Mouse (Mus musculus): Measurements from ENCODE around the gene Tnrc6c.

Tnrc6c gene

GRCm38 (mm10) chr11:117653491-117654351, at the start of gene Tnrc6c:
Tnrc6c (plus strand) TSS chr11:117654289.
- DNase-seq (ENCODE audit: low read depth in 1 of 2, low spot score in 2 of 2), result no peak

- no peak for DNase-seq (ENCODE audit: low read depth in 1 of 2, low spot score in 2 of 2)
These were observed 48.0 kb upstream of the Tnrc6c start for GRCm38 (mm10) chr11:117606137-117606536.

GRCm38 (mm10) chr11:117606605-117607203, 47.4 kb upstream of the Tnrc6c start:
- no peak for DNase-seq (ENCODE audit: low read depth in 1 of 2, low spot score in 2 of 2)

- no peak for DNase-seq (ENCODE audit: low read depth in 1 of 2, low spot score in 2 of 2)
These were observed 45.8 kb upstream of the Tnrc6c start for GRCm38 (mm10) chr11:117608141-117608789.

GRCm38 (mm10) chr11:117608976-117609375, 45.1 kb upstream of the Tnrc6c start:
- no peak for DNase-seq (ENCODE audit: low read depth in 1 of 2, low spot score in 2 of 2)

GRCm38 (mm10) chr11:117610589-117610988, 43.5 kb upstream of the Tnrc6c start:
- DNase-seq (ENCODE audit: low read depth in 1 of 2, low spot score in 2 of 2), result no peak

GRCm38 (mm10) chr11:117611068-117611467, 43.0 kb upstream of the Tnrc6c start:
- DNase-seq (ENCODE audit: low read depth in 1 of 2, low spot score in 2 of 2), result peak; percentile 20 to 28

GRCm38 (mm10) chr11:117611860-117612259, 42.2 kb upstream of the Tnrc6c start:
- DNase-seq (ENCODE audit: low read depth in 1 of 2, low spot score in 2 of 2), result no peak

- no peak for DNase-seq (ENCODE audit: low read depth in 1 of 2, low spot score in 2 of 2)
These were observed 41.2 kb upstream of the Tnrc6c start for GRCm38 (mm10) chr11:117612885-117613284.

- no peak for DNase-seq (ENCODE audit: low read depth in 1 of 2, low spot score in 2 of 2)
These were observed 36.7 kb upstream of the Tnrc6c start for GRCm38 (mm10) chr11:117617368-117617908.

- no peak for DNase-seq (ENCODE audit: low read depth in 1 of 2, low spot score in 2 of 2)
These were observed 35.9 kb upstream of the Tnrc6c start for GRCm38 (mm10) chr11:117618214-117618613.

GRCm38 (mm10) chr11:117618774-117619173, 35.3 kb upstream of the Tnrc6c start:
- peak; percentile 5 to 19 for DNase-seq (ENCODE audit: low read depth in 1 of 2, low spot score in 2 of 2)

- DNase-seq (ENCODE audit: low read depth in 1 of 2, low spot score in 2 of 2), result no peak
These were observed 34.5 kb upstream of the Tnrc6c start for GRCm38 (mm10) chr11:117619581-117619980.

- DNase-seq (ENCODE audit: low read depth in 1 of 2, low spot score in 2 of 2), result no peak
These were observed 28.9 kb upstream of the Tnrc6c start for GRCm38 (mm10) chr11:117625196-117625595.

GRCm38 (mm10) chr11:117626557-117626956, 27.5 kb upstream of the Tnrc6c start:
- no peak for DNase-seq (ENCODE audit: low read depth in 1 of 2, low spot score in 2 of 2)

GRCm38 (mm10) chr11:117627060-117627562, 27.0 kb upstream of the Tnrc6c start:
- DNase-seq (ENCODE audit: low read depth in 1 of 2, low spot score in 2 of 2), result no peak

GRCm38 (mm10) chr11:117627746-117628311, 26.3 kb upstream of the Tnrc6c start:
- no peak for DNase-seq (ENCODE audit: low read depth in 1 of 2, low spot score in 2 of 2)

- no peak for DNase-seq (ENCODE audit: low read depth in 1 of 2, low spot score in 2 of 2)
These were observed 25.7 kb upstream of the Tnrc6c start for GRCm38 (mm10) chr11:117628312-117628779.

GRCm38 (mm10) chr11:117629865-117630264, 24.2 kb upstream of the Tnrc6c start:
- DNase-seq (ENCODE audit: low read depth in 1 of 2, low spot score in 2 of 2), result no peak

GRCm38 (mm10) chr11:117630868-117631565, 23.1 kb upstream of the Tnrc6c start:
- DNase-seq (ENCODE audit: low read depth in 1 of 2, low spot score in 2 of 2), result no peak

Data from monocyte, adult 2 months (primary cell).